Mouse (Mus musculus) urinary bladder, postnatal 0 days (tissue): ENCODE results near the gene Rrp7a. TPM values are rescaled to one million over a fixed set of nuclear protein-coding genes. Genes with fewer than 3 reads are reported as not detected.

Experiments used
- polyA plus RNA-seq: library from polyadenylated mRNA; unstranded; fragments of >200 nt; fragmentation: Nextera tagmentation; extraction: Ambion mirVana; gene quantifications from 2 replicates; pipeline ENCODE4 v1.2.1, GENCODE M21; 2015

Rrp7a gene
- polyA plus RNA-seq = 36.8 and 47.8 TPM in 2 replicates

GRCm38 (mm10) chr15:83122566-83123145 lies at the start of gene Rrp7a:
Gene Rrp7a, minus strand, starts transcription at chr15:83122801.

DNA sequence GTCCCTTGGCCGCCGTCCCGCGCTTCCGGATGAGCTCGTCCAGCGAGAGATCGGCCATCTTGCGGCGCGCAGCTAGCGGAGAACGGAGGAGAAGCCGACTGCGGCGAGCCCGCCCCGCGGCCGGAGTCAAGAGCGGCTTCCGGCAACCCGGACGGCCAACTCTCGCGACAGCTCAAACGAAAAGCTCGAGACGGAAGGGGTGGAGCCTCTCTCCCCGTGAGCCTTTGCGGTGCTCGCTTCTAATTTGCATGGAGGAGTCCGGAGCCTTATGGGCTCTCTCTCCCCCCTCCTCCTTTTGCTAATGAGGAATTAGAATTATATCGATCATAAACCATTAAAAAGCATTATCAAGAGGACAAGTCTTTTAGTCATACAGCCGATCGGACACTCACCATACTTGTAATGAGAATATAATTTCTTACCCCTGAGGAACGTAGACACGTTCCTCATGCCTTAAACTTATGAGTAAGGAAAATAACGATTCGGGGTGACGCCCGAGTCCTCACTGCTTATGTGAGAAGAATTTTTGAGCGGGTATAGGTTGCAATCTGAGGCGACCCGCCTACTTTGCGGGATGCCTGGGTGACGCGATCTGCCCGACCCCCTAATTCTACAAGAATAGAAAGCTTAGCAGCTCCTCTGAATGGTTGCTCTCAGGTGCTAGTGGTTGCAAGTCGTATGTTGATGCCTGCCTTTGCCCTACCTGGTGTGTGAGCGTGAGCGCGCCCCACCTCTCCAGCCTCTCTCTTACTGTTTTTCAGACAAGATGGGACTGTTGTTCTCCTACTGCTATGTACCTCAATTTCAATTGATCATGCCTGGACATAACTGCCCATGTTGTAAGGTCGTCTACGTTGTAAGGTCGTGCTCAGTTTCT lies 26.8 kb upstream of the Rrp7a start, which contains the start of gene Poldip3:
Poldip3 (minus strand) TSS at position 189 of the 877 bp plus-strand sequence.

GRCm38 (mm10) chr15:83089429-83089605 lies 33.3 kb downstream of the Rrp7a start, which contains the start of gene Serhl:
Gene Serhl, plus strand, starts transcription at chr15:83089506.

Other genes starting within 250 kb of the Rrp7a start
- gene Tcf20, start 134.9 kb downstream of the Rrp7a start, polyA plus RNA-seq = 4.4 and 4.9 TPM in 2 replicates
- 2.4 and 9.2 TPM in 2 replicates for gene Nfam1, start 89.5 kb downstream of the Rrp7a start, polyA plus RNA-seq
- 47.1 and 51.8 TPM in 2 replicates for gene Serhl, start 33.3 kb downstream of the Rrp7a start, polyA plus RNA-seq
- 60.1 and 61.5 TPM in 2 replicates for gene Poldip3, start 26.6 kb upstream of the Rrp7a start, polyA plus RNA-seq
- 212 and 225 TPM in 2 replicates for gene Cyb5r3, start 49.8 kb upstream of the Rrp7a start, polyA plus RNA-seq
- 35.2 and 35.9 TPM in 2 replicates for gene A4galt, start 129.0 kb upstream of the Rrp7a start, polyA plus RNA-seq
- gene Arfgap3, start 227.4 kb upstream of the Rrp7a start, polyA plus RNA-seq = 54.4 and 63.4 TPM in 2 replicates